Mouse (Mus musculus): Measurements from ENCODE around the gene Pym1.
A peak's percentile ranks its signal among the peaks of the same experiment; 100 is the strongest.

The Pym1 gene

DNA sequence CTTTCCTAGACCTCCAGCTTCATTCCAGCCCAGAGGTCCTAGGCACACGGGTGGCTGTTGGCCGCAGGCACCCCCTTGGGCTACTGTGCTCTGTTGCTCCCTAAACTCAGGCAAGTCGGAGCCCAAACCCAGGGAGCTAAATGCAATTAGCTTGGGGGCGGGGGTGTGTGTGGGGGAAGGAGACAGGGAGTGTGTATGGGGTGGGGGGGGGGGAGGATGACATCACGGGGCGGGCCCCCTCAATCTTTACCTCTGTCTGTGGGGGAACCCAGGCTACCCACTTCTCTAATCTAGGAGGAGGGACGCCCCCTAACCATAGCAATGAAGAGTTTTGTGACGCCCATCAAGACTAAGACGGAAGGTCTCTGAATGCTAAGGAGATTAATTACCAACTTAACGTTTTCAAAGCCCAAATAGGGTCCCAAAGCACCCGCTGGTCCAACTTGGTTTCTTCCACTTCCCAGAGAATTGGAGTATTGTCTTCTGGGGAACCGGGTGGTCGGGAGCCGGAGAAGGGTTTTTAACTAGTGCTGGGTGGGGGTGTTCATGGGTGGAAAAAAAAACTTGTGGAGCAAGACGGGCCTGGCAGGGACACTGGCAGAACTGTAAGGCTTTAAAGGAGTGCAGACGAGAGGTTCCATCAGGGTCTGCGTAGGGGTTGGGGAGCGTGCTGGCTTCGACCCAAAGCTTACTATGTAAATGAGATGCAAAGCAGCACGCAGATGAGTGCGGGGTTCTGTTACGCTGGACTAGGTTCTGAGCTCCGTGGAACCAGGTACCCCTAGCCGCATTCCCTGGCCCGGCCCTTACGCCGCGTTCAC, 56.8 kb downstream of the Pym1 start, which contains the start of gene Tmem198b:
Gene Tmem198b, minus strand, starts transcription at position 100 of the 821 bp plus-strand sequence.
- no peak for DNase-seq (ENCODE audit: extremely low read depth, insufficient read length, low spot score)

DNA sequence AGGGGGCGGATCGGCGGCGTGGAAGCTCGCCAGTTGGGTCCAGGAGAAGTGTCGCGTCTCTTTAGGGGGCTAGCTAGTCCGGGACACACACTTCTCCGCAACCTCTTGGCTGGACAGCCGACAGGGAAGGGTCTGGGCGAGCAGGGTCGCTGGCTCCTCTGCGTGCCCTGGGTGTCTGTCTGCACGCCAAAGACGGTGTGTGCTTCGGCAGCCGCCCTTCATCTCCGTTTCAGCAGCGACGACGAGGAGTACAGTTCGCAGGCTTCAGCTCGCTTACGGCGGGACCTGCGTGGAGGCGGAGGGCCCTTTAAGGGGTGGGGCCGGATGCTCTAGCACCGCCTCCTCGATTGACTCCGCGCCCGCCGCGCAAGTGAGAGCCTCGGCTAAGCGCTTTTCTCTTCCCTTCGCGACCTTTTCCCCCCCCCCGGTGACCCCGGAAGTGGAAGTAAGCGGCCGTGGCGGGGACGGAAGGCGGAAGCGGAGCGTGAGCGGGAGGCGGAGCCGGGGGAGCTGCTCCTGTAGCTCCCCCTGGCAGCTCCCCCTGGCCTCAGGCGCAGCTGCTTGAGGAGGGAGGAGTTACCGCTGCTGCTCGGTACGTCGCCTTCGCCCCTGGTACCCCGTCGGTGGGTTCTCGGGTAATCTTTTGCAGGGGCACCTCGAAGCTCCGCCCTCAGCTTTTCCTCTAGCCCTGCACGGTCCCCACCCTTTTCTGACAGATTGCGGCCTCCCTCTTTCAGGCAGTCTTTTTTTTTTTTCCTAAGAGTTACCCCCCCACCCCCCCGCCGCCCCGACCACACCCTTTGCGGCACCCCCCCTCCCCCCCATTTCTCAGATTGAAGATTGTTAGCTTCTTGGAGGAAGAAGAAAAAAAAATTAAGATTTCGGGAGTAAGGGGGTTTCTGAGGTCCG, 57.7 kb downstream of the Pym1 start:
- DNase-seq (ENCODE audit: extremely low read depth, insufficient read length, low spot score), result peak; percentile 99

DNA sequence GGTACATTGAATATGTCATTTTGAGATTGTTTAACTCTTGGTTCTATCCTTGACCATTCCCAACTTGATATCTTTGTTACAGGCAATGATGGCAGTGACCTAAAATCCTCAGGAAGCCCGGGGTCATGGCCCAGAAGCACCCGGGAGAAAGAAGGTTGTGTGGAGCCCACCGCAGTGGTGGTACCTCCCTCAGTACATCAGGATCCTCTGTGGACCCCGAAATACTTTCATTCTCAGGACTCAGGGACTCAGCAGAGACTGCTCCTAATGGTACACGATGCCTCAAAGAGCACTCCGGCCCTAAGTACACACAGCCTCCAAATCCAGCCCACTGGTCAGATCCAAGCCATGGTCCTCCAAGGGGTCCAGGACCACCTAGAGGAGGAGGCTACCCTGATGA, 58.4 kb downstream of the Pym1 start:
- no peak for DNase-seq (ENCODE audit: extremely low read depth, insufficient read length, low spot score)

DNA sequence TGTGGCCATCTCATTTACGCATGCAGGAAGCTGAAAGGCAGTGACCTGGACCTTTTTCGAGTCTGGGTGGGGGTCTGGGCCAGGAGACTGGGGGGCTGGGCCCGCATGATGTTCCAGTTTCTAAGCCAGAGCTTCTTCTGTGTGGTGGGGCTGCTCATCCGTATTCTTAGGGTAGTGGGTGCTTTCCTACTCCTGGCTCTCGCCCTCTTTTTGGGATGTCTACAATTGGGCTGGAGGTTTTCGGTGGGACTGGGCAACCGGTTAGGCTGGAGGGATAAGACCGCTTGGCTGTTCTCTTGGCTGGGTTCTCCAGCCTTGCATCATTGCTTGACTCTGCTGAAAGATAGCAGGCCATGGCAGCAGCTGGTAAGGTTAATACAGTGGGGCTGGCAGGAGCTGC, 59.3 kb downstream of the Pym1 start:
- no peak for DNase-seq (ENCODE audit: extremely low read depth, insufficient read length, low spot score)
